Mouse (Mus musculus) heart, embryonic 15.5 days (tissue): Measurements from ENCODE around the gene Gnb1l. TPM values are rescaled to one million over a fixed set of nuclear protein-coding genes. Genes with fewer than 3 reads are reported as not detected.
"Not testable (repeated sequence)": the region's sequence is repeated elsewhere in the genome, so short reads cannot be mapped to it uniquely, and the experiment has no call there.

ENCODE experiments used
- ATAC-seq: fragments of 200-750 bp; cut with Nextera tagmentation; replicated peaks from 2 replicates; pipeline ENCODE4 v1.8.0; 2017; ENCODE audit warnings: low read depth, moderate TSS enrichment; ENCODE audit not compliant: insufficient number of reproducible peaks, insufficient read depth, low FRiP score
- H3K27ac ChIP-seq: fragments of 300-500 bp; sonication (generic); 2 replicates; pipeline ENCODE4 v1.5.1; 2015; ENCODE audit warnings: mild to moderate bottlenecking, inconsistent platforms
- H3K27me3 ChIP-seq: fragments of 300-500 bp; sonication (generic); 2 replicates; pipeline ENCODE4 v1.6.1; 2015; ENCODE audit warnings: inconsistent platforms
- H3K36me3 ChIP-seq: fragments of 300-500 bp; sonication (generic); 2 replicates; pipeline ENCODE4 v1.6.1; 2015; ENCODE audit warnings: mild to moderate bottlenecking, inconsistent platforms
- H3K4me1 ChIP-seq: fragments of 300-500 bp; sonication (generic); replicated peaks from 2 replicates; pipeline ENCODE4 v1.6.1; 2015; ENCODE audit warnings: inconsistent platforms
- H3K4me2 ChIP-seq: fragments of 300-500 bp; sonication (generic); 2 replicates; pipeline ENCODE4 v1.6.1; 2015; ENCODE audit warnings: inconsistent platforms, mild to moderate bottlenecking, moderate library complexity
- H3K4me3 ChIP-seq: fragments of 300-500 bp; sonication (generic); 2 replicates; pipeline ENCODE4 v1.5.1; 2015; ENCODE audit warnings: mild to moderate bottlenecking, inconsistent platforms
- H3K9ac ChIP-seq: fragments of 300-500 bp; sonication (generic); 2 replicates; pipeline ENCODE4 v1.6.1; 2015; ENCODE audit warnings: mild to moderate bottlenecking, inconsistent platforms
- H3K9me3 ChIP-seq: fragments of 300-500 bp; sonication (generic); replicated peaks from 2 replicates; pipeline ENCODE4 v1.6.1; 2016; ENCODE audit warnings: inconsistent platforms
- WGBS: fragments of 180-500 bp; shearing (Covaris S2); methylation state at CpG from one replicate; pipeline ENCODE4 v1.1.7; 2015; ENCODE audit warnings: mixed read lengths; 5-methylcytosine and 5-hydroxymethylcytosine counted together
- polyA plus RNA-seq: library from polyadenylated mRNA; unstranded; fragments of >200 nt; fragmentation: Nextera tagmentation; extraction: Ambion mirVana; gene quantifications from 2 replicates; pipeline ENCODE4 v1.2.1, GENCODE M21; 2015

The Gnb1l gene
- polyA plus RNA-seq, 1 experiment from 2014 or later, result 9.3 TPM

- Histone ChIP-seq H3K27ac (no peak overlapping the region), H3K27me3 (no peaks in the 10 kb centered on the region), H3K9me3 (no peaks in the 10 kb centered on the region), H3K9ac (no peak overlapping the region), H3K36me3 (0 out of 2 replicates have a peak, but pooled peaks cover 3% of the 10 kb centered on the region), H3K4me2 (no peak overlapping the region), H3K4me3 (no peak overlapping the region), H3K4me1 (peaks cover 9% of the 10 kb centered on the region; the same call in 1 of the 2 replicates)
- WGBS, result 53% methylated on average over 1 of the region's 1 CpGs
- ATAC-seq, result no peak
These were observed 8.7 kb downstream of the Gnb1l start for GRCm38 (mm10) chr16:18507200-18507549.

- Histone ChIP-seq H3K36me3 (no peaks in the 10 kb centered on the region), H3K27ac (no peak overlapping the region), H3K27me3 (no peaks in the 10 kb centered on the region), H3K4me3 (no peak overlapping the region), H3K4me1 (peaks cover 7% of the 10 kb centered on the region; the same call in 1 of the 2 replicates), H3K9me3 (no peaks in the 10 kb centered on the region), H3K4me2 (no peak overlapping the region), H3K9ac (no peak overlapping the region)
- 77% methylated on average over 5 of the region's 5 CpGs for WGBS
- ATAC-seq, result no peak
These were observed 13.2 kb downstream of the Gnb1l start for GRCm38 (mm10) chr16:18511741-18512140.

- Histone ChIP-seq H3K4me2 (no peak overlapping the region), H3K4me1 (peaks cover 7% of the 10 kb centered on the region; the same call in 1 of the 2 replicates), H3K27ac (no peak overlapping the region), H3K27me3 (no peaks in the 10 kb centered on the region), H3K9ac (no peak overlapping the region), H3K4me3 (no peak overlapping the region), H3K9me3 (no peaks in the 10 kb centered on the region), H3K36me3 (no peaks in the 10 kb centered on the region)
- 52% methylated on average over 6 of the region's 6 CpGs for WGBS
- no peak for ATAC-seq
These were observed 15.0 kb downstream of the Gnb1l start for GRCm38 (mm10) chr16:18513508-18513907.

- ATAC-seq, result no peak
- no peak overlapping the region for H3K4me2 ChIP-seq
- H3K9me3 ChIP-seq, result no peaks in the 10 kb centered on the region
- H3K27ac ChIP-seq, result no peak overlapping the region
- no peak overlapping the region for H3K4me3 ChIP-seq
- H3K36me3 ChIP-seq, result no peaks in the 10 kb centered on the region
- H3K27me3 ChIP-seq, result no peaks in the 10 kb centered on the region
- no peak overlapping the region for H3K9ac ChIP-seq
- H3K4me1 ChIP-seq, result no peaks in the 10 kb centered on the region
These were observed 19.6 kb downstream of the Gnb1l start for GRCm38 (mm10) chr16:18518091-18518490.

- H3K9ac ChIP-seq, result no peak overlapping the region
- no peak overlapping the region for H3K4me2 ChIP-seq
- H3K27me3 ChIP-seq, result no peaks in the 10 kb centered on the region
- peak; percentile 64; the same call in 1 of the 2 replicates for ATAC-seq
- no peaks in the 10 kb centered on the region for H3K36me3 ChIP-seq
- H3K4me3 ChIP-seq, result no peak overlapping the region
- peaks cover 5% of the 10 kb centered on the region; the same call in 1 of the 2 replicates for H3K4me1 ChIP-seq
- no peaks in the 10 kb centered on the region for H3K9me3 ChIP-seq
- H3K27ac ChIP-seq, result peak overlapping the region; percentile 74
- WGBS, result 49% methylated on average over 8 of the region's 8 CpGs
These were observed 25.2 kb downstream of the Gnb1l start for GRCm38 (mm10) chr16:18523563-18524245.

- Histone ChIP-seq H3K9ac (no peak overlapping the region), H3K36me3 (no peaks in the 10 kb centered on the region), H3K27ac (no peak overlapping the region), H3K4me3 (no peak overlapping the region), H3K9me3 (peaks cover 6% of the 10 kb centered on the region; the same call in 1 of the 2 replicates), H3K4me1 (peaks cover 5% of the 10 kb centered on the region; the same call in 1 of the 2 replicates), H3K27me3 (no peaks in the 10 kb centered on the region), H3K4me2 (no peak overlapping the region)
- WGBS, result 82% methylated on average over 5 of the region's 5 CpGs
- no peak for ATAC-seq
These were observed 30.1 kb downstream of the Gnb1l start for GRCm38 (mm10) chr16:18528656-18529055.

- H3K4me1 ChIP-seq, H3K4me2 ChIP-seq, H3K4me3 ChIP-seq, H3K27me3 ChIP-seq, H3K9ac ChIP-seq, H3K36me3 ChIP-seq, H3K9me3 ChIP-seq, H3K27ac ChIP-seq: not testable (repeated sequence)
- peak; percentile 100 for ATAC-seq
- WGBS, result 96% methylated on average over 7 of the region's 7 CpGs
These were observed 34.5 kb downstream of the Gnb1l start for GRCm38 (mm10) chr16:18533061-18533460.

- Histone ChIP-seq H3K4me1 (0 out of 2 replicates have a peak, but pooled peaks cover 4% of the 10 kb centered on the region), H3K27ac (no peak overlapping the region), H3K27me3 (no peaks in the 10 kb centered on the region), H3K9ac (no peak overlapping the region), H3K4me2 (no peak overlapping the region), H3K4me3 (no peak overlapping the region), H3K36me3 (no peaks in the 10 kb centered on the region), H3K9me3 (no peaks in the 10 kb centered on the region)
- ATAC-seq, result no peak
- 84% methylated on average over 3 of the region's 3 CpGs for WGBS
These were observed 39.0 kb downstream of the Gnb1l start for GRCm38 (mm10) chr16:18537407-18537990.

- Histone ChIP-seq H3K4me2 (no peak overlapping the region), H3K4me1 (peaks cover 18% of the 10 kb centered on the region), H3K9ac (no peak overlapping the region), H3K9me3 (no peaks in the 10 kb centered on the region), H3K27me3 (no peaks in the 10 kb centered on the region), H3K36me3 (no peaks in the 10 kb centered on the region), H3K27ac (no peak overlapping the region), H3K4me3 (no peak overlapping the region)
- no peak for ATAC-seq
- 55% methylated on average over 6 of the region's 6 CpGs for WGBS
These were observed 40.8 kb downstream of the Gnb1l start for GRCm38 (mm10) chr16:18539281-18539680.

GRCm38 (mm10) chr16:18543151-18543829 lies 44.8 kb downstream of the Gnb1l start:
- Histone ChIP-seq H3K9ac (no peak overlapping the region), H3K27me3 (no peaks in the 10 kb centered on the region), H3K4me1 (peaks cover 18% of the 10 kb centered on the region), H3K4me3 (no peak overlapping the region), H3K36me3 (no peaks in the 10 kb centered on the region), H3K27ac (no peak overlapping the region), H3K4me2 (no peak overlapping the region), H3K9me3 (no peaks in the 10 kb centered on the region)
- WGBS, result 29% methylated on average over 8 of the region's 8 CpGs
- peak; percentile 58 for ATAC-seq

- 67% methylated on average over 5 of the region's 5 CpGs for WGBS
- H3K9ac ChIP-seq, result no peak overlapping the region
- no peaks in the 10 kb centered on the region for H3K36me3 ChIP-seq
- no peaks in the 10 kb centered on the region for H3K27me3 ChIP-seq
- peaks cover 19% of the 10 kb centered on the region for H3K4me1 ChIP-seq
- H3K9me3 ChIP-seq, result no peaks in the 10 kb centered on the region
- no peak for ATAC-seq
- H3K4me3 ChIP-seq, result no peak overlapping the region
- no peak overlapping the region for H3K4me2 ChIP-seq
- H3K27ac ChIP-seq, result no peak overlapping the region
These were observed 49.4 kb downstream of the Gnb1l start for GRCm38 (mm10) chr16:18547891-18548290.
